Mouse (Mus musculus) left cerebral cortex, adult 11 months (tissue): Measurements from ENCODE around the gene Stoml2.
"Not testable (repeated sequence)": the region's sequence is repeated elsewhere in the genome, so short reads cannot be mapped to it uniquely, and the experiment has no call there.

Source experiments
- DNase-seq: peaks from one replicate; pipeline ENCODE4 v3.0.0; 2022; ENCODE audit warnings: low spot score

The Stoml2 gene

GRCm38 (mm10) chr4:43001272-43001671 is 30.2 kb downstream of the Stoml2 start:
- DNase-seq, result no peak

GRCm38 (mm10) chr4:43000141-43000986 is 31.1 kb downstream of the Stoml2 start, which contains the start of gene Vcp:
Vcp (minus strand) TSS chr4:43000507.
- peak; percentile 99 for DNase-seq

- peak; percentile 57 for DNase-seq
Measured at GRCm38 (mm10) chr4:42999451-43000140, 31.9 kb downstream of the Stoml2 start.

GRCm38 (mm10) chr4:42998022-42998421 is 33.5 kb downstream of the Stoml2 start:
- no peak for DNase-seq

- DNase-seq, result no peak
Measured at GRCm38 (mm10) chr4:42988296-42988695, 43.2 kb downstream of the Stoml2 start.

GRCm38 (mm10) chr4:42980467-42980866 is 51.0 kb downstream of the Stoml2 start:
- DNase-seq, result not testable (repeated sequence)

- DNase-seq, result no peak
Measured at GRCm38 (mm10) chr4:42978062-42978461, 53.4 kb downstream of the Stoml2 start.
